Mouse (Mus musculus) cerebellum, postnatal 25 days (tissue): ENCODE results near the gene Rab30.
"Not testable (repeated sequence)": the region's sequence is repeated elsewhere in the genome, so short reads cannot be mapped to it uniquely, and the experiment has no call there.

Source experiments
- DNase-seq, 2 experiments: peaks; one replicate each; pipeline ENCODE4 v3.0.0; 2021; ENCODE audit warnings: mixed read lengths in 2 of 2

The Rab30 gene

DNA sequence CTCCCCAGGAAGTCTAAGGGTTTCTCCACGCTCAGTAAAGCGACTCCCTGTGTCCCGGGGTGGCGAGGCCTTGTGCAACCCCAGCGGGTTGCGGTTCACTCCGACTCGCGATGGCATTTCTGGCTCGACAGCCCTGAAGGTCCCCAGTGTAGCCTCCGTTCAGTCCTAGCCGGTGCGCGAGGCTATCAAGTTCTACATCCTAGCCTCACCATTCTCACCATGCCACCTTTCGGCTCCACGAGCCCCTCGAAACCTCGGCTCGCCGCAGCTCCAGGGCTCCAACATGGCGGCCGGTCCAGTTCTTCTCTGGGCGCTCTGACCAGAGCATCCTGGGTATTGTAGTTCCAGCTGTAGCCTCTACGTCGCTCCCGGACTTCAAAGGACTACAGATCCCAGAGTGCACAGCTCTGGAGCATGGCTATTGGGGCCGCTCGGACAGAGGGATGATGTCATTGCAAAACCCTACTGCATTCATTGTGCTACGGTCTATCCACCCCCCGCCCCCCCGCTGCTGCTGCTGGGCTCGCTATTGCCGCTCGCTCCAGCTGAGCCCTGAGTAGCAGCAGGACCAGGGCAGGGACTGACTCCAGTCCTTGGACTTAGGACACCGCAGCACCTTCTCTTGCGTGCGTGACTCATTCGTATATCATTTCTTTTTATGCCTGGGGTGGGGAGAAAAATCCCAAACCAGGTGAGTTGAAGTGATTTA is at the start of gene Rab30:
Rab30 (plus strand) TSS at position 452 of the 709 bp plus-strand sequence.
- peak; percentile 93 to 97 for DNase-seq

GRCm38 (mm10) chr7:92696395-92696794 is 45.0 kb upstream of the Rab30 start:
- no peak for DNase-seq

GRCm38 (mm10) chr7:92698770-92699169 is 42.6 kb upstream of the Rab30 start:
- no peak for DNase-seq

DNA sequence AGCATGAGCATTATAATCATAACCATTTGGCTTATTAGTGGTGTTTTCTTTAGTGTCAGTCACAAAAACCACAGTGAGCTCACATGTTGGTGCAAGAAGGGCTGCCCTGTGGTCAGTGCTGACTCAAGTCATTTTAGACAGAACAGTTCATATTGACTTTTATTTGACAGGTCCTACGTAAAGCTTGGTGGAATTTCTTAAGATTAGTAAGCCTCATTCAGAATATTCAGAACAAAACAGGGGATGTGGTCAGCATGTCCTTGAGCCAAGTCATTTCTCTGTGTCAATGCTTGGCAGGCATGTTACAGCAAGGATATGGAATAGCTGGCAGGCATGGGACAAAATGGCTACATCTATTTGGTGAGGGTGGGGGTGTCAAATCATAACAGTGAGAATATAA is 37.7 kb upstream of the Rab30 start:
- DNase-seq: no peak

- no peak for DNase-seq
Measured at GRCm38 (mm10) chr7:92705534-92705933, 35.9 kb upstream of the Rab30 start.

DNA sequence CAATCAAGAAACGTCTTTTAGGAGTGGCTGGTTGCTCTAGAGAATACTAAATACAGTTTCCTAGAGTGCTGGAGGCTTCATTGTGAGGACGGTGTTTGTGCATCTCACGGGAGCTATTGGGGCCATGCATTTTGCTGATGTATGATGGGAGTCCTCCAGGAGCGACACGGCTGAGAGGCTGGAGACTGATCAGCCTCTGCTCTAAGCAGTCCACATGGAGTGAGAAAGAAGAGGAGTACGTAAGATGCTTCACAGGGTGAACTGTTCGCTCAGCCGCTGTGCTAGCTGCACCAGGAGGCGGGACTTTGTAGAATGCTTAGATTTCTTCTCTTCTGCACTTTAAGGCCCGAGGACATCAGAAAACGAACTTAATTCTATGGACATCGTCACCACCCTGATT is 34.7 kb upstream of the Rab30 start:
- DNase-seq: no peak

GRCm38 (mm10) chr7:92709573-92709972 is 31.8 kb upstream of the Rab30 start:
- no peak for DNase-seq

GRCm38 (mm10) chr7:92711593-92711992 is 29.8 kb upstream of the Rab30 start:
- DNase-seq: no peak

- no peak for DNase-seq
Measured at GRCm38 (mm10) chr7:92715055-92715454, 26.3 kb upstream of the Rab30 start.

DNA sequence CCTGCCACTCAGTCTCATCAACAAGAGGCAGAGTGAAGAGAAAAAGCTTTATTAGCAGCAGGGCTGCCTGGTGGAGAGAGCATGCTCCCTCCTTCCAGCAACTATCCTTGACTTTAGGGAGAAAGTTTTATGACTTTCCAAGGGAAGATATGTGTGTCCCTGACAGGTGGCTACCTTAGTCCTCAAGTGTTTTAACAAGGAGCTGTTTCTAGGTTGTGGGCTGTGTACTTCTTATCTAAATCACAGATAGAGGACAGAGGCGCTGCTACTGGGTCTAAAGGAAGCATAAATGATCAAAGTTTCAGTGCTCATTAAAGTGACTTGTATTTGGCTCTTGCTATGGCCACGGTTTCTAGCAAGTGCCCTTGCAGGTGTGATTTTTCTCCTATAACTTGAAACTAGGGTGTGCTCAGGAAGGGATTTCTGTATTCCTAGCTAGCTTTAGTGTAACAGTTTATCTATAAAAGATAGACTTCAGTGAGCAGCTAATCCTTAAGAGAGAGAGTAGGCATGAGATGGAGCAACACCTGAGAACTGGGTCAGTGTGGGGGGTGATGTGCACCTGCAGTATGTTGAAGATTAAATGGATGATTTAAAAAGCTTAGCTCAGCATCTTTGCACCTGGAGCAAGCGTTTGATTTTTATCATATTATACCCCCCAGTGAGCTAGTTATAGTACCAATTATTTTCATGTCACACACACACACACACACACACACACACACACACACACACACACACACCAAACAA is 21.1 kb upstream of the Rab30 start:
- no peak for DNase-seq

DNA sequence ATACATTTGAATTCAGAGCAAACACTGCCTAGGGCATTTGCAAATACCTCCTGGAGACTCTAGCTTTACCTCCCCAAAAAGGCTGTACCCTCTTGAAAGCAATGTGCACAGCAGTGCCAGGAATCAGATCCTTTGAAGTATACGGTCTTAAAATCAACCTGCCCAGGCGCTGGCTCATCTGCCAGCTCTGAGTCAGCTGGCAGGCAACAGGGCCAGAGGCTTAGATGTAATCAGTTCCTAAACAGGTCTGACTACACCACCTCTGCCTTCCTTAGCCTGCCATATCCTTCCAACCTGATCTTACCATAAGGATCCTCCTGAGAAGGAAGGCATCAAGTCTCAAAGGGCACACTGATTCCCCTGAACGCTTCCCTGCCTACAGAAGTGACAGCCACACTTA is 17.7 kb upstream of the Rab30 start:
- no peak for DNase-seq

DNA sequence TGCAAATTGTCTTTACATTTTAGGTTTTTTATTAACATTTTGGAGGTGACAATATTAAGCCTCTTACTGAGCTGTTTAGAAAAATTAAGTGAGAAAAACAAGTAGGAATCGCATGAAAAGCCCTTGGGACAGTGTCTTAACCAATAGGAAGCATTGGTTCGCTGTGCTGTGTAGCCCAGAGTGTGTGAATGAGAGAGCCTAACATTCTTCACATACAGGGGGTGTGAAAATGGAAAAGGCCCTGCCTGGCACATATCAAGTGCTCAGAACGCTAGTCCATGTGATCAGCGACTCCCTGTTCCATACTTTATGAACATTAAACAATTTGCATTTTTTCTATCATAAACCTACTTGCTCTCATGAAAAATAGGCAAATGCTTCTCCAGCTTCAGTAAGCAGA is 17.1 kb upstream of the Rab30 start:
- no peak for DNase-seq

- not testable (repeated sequence) for DNase-seq
Measured at GRCm38 (mm10) chr7:92729583-92729982, 11.8 kb upstream of the Rab30 start.

GRCm38 (mm10) chr7:92730465-92730864 is 10.9 kb upstream of the Rab30 start:
- DNase-seq: no peak

DNA sequence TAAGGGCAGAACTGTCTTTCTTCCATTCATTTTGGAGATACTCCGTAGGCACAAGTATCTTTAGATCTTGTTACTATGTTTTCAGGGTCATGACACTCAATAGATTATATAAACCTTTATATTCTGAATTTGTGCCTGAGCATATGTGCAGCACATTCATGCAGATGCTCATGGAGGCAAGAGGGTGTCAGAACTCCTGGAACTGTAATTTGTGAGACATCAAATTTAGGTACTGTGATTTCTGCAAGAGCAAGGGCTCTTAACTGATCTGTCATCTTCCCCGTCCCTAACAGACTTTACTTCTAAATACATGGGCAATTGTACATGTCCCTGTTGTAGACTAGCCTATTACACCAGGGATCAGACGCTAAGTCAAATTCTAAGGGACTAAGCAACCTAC is 10.4 kb upstream of the Rab30 start:
- DNase-seq: no peak

GRCm38 (mm10) chr7:92732136-92732535 is 9.3 kb upstream of the Rab30 start:
- no peak for DNase-seq

GRCm38 (mm10) chr7:92737560-92737959 is 3.8 kb upstream of the Rab30 start:
- no peak for DNase-seq

- DNase-seq: no peak
Measured at GRCm38 (mm10) chr7:92739956-92740355, 1.4 kb upstream of the Rab30 start.

DNA sequence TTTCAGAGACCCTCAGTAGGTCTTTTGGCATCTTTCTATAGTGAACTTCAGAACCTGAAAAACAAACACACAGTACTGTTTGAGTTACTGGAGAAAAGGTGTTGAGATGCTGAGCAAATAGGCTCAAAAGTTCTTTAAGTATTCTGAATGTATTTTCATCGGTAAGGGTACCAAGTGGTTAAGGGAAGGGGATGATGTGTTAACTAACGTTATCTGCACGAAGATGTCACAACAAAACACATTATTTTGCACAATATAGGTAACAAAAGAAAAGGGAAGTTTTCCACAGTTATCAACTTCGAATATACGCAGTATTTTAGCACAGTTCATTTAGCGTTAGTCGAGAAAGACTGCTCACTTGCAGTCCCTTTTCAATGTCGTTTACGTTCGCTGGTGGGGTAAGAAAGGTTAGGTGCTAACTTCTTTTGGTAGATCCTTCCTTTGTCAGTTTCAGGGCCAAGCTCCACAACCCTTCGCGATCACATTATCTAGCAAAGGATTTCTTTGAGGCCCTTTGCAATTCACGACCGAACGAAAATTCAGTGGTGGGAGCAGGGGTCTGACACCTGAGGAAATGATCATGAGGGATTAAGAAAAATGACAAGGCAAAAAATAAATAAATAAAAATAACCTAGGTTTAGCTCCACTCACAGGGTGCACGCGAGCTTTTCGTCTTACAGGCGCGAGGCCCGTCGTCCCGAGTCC is 840 bp upstream of the Rab30 start:
- DNase-seq: peak in 1 of 2 experiments; percentile 30

GRCm38 (mm10) chr7:92741861-92742249 is 452 bp downstream of the Rab30 start:
- DNase-seq: peak; percentile 70 to 72

- DNase-seq: peak; percentile 22 to 47
Measured at GRCm38 (mm10) chr7:92742341-92742741, 938 bp downstream of the Rab30 start.

DNA sequence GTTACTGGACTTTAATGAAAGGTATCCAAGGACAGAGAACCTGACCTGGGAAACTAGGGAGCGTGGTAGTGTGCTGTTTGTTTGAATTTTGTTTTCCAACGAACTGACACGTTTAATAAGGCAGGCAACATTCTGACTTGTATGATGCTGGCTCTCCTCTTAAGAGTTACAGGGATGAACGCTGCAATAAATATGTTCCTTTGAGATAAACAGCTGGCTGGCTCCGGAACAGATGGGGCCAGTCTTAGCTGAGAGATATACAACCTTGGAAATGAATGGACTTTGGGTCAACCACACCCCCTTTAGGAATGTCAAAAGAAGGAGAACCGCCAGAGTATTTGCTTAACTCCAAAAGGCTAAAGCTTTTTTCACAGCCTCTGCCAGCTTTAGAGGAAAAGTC is 1.4 kb downstream of the Rab30 start:
- DNase-seq: no peak

- DNase-seq: no peak
Measured at GRCm38 (mm10) chr7:92743325-92743724, 1.9 kb downstream of the Rab30 start.

GRCm38 (mm10) chr7:92750395-92750794 is 9.0 kb downstream of the Rab30 start:
- no peak for DNase-seq
